Mouse (Mus musculus) neutrophil, adult 5-6 weeks (primary cell): ENCODE measurements around the gene Acvr1b. TPM values are rescaled to one million over a fixed set of nuclear protein-coding genes. Genes with fewer than 3 reads are reported as not detected.

ENCODE experiments used
- ATAC-seq: fragments of 151-379, 151-347 bp; 2 replicates; pipeline ENCODE4 v1.8.0; 2017; ENCODE audit warnings: mild to moderate bottlenecking, moderate TSS enrichment; ENCODE audit not compliant: insufficient number of reproducible peaks, poor library complexity, low FRiP score, severe bottlenecking; ENCODE audit errors: extremely low read depth
- total RNA-seq: library from RNA; stranded (forward); fragments of 200-1000 nt; gene quantifications from 2 replicates; pipeline ENCODE4 v1.2.3, GENCODE M21; 2017

The Acvr1b gene
- total RNA-seq, 1 experiment from 2014 or later = 22.0 TPM

DNA sequence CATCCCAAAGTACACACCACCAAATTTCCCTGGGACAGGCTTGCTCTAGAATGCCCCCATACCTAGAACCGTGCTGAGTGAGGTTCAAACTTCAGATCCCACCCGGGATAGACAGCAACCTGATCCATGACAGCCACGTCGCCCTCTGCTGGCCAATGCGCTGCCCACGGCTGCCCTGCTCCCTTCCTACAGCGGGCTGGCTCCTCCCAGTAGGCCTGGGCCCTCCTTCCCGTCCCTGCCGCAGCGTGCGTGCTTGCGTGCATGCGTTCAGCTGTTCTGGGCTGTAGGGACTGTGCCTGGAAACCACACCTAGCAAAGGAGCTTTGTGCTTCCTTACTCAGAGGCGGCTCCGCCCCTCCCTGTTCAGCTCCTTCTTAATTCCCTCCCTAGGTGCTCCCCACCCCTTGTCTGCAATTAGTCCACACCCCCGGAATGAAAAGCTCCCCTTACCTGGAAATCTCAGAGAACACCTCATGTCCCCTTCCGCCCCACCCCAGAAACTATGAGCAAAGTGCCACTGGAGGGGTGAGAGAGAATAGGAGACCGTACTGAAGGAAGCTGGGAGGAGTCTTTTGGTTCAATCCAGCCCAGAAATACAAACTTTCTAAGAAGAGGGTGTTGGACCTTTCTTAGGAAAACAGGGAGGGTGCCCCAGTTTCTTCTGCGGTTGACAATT lies 28.3 kb upstream of the Acvr1b start:
- peak; percentile 89 for ATAC-seq

DNA sequence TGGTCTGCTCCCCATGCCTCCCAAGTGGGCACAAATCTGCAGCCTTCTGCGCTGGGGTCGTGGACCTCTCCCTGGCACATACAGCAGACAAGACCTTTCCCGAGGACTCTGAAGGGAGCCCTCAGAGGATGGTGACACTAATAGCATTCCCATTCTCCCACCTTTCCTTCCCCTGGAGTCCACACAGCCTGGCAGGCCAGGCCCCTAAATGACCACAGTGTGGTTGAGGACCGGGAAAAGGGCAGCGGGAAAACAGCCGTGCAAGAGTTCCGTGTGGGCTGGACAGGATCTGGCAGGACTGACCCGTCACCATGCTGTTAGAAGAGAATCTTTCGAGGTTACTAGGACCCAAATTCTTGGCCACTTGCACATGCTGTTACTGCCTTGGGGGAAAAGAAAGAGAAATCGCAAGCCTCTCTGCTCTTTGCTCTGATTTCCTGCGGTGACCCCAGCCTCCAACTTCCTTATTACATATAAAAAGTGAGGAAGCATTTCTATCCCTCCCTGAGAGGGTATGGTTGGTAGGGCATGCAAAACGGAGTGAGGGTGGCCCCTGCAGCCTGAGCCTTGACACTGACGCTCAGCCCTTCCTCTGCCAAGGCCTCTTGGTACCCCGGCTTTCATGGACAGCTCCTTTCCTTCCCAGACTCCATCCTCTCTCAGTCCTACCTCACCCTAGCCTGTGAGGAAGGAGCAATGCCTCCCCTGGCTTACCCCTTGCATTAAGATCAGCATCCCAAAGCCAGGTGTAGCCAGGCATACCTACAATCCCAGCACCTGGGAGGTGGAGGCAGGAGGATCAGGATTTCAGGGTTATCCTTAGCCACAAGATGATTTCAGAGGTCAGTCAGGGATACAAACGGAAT lies 27.5 kb upstream of the Acvr1b start:
- no peak for ATAC-seq

DNA sequence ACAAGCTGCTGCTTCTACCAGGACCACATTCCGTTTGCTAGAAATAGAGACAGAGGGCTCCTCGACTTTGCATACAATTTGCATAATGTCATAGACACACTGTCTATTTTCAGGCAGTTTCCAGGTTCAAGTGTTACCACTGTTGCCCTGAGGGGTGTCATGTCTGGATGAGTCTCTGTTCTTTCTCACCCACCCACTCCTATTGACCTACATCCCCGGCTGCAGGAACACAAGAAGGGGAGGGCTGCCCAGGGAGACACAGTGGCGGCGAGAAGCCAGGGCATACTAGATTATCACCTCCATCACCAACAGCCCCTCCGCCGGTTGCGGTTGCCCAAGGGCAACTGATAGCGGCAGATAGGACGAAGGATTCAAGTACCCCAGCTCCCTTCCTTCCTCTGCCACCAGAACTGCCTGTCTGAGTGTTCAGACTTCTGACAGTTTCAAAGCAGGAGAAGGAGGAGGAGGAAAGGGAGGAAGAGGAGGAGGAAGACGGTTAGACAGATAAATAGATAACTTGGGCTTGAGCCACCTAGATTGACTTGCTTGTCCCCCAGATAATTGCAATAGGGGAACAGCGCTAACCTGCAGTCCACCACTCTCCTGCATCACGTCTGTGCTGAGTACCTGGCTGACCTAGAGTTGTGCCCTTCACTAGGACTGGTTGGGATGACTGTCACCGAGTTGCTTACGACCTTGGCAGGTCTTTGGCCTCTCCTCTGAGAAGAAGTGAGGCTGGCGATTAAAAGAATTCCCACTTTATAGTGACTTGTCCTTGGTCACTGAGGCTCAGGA lies 26.6 kb upstream of the Acvr1b start:
- ATAC-seq = peak; percentile 36; the same call in 1 of the 2 replicates

DNA sequence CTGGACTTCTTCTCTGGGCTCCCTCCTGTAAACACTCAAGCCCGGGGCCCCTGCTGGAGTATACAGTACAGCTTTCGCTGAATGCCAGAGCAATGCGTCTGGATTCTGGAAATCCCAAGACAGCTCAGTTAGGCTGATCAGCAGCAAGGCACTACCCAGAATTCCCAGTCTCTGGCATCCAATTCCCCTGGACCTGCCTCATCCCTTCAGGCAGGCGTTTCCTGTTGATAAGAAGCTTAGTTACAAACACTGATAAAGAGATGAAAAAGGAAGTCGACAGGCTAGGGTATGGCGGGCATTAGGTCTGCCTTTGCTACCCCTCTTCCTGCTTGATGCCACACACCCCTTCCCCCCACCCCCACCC lies 26.0 kb upstream of the Acvr1b start:
- ATAC-seq = no peak

DNA sequence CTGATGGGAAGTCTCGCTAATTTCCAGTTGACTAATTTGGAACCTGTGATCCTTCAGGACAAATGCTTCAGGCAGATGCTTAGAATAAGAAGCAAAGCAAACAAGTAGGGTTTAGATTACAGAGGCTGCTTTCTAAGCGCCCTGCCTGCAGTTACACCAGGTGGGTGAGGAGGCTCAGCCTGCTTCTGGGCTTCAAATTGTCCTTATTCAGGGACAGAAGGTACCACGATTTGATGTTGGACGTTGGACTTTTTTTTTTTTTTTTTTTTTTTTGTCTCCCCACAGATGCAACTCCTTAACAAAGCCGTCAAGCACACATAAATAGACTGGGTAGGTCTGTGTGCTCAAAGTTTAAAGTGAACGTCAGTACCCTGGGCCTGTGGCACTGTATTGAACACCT lies 25.3 kb upstream of the Acvr1b start:
- ATAC-seq = no peak

DNA sequence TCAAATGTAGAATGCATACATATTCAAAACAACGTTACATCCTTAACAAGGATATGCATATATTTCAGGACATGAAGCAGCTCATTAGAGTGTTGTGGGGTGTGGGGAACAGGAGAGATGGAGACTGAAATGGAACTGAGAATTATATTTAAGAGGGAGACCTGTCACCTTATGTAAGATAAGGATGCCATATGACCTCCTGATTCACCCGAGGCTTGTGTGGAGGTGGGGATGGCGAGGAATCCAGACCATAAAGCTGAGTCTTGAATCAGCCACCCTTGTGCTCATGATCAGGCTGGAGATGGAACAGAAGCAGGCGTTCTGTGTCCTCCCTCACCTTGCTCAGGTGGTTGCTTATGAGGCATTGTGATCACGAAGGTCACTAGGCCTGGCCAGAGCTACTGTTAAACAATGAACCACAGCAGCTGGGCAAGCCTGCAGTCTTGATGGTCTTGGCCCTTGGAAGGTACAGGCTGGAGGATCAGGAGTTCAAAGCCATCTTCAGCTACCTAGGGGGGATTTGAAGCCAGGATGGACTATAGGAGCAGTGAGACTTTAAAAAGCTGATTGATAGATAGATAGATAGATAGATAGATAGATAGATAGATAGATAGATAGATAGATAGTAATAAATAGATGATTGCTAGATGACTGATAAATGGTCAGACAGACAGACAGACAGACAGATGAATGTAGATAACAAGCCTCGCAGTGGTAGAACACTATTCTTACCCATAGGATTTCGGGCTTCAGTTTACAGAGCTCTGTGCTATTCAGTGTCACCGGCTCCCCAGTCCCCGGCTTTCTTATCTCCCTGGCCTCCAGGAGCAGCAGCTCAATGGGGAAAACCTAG lies 22.2 kb upstream of the Acvr1b start:
- ATAC-seq = no peak

DNA sequence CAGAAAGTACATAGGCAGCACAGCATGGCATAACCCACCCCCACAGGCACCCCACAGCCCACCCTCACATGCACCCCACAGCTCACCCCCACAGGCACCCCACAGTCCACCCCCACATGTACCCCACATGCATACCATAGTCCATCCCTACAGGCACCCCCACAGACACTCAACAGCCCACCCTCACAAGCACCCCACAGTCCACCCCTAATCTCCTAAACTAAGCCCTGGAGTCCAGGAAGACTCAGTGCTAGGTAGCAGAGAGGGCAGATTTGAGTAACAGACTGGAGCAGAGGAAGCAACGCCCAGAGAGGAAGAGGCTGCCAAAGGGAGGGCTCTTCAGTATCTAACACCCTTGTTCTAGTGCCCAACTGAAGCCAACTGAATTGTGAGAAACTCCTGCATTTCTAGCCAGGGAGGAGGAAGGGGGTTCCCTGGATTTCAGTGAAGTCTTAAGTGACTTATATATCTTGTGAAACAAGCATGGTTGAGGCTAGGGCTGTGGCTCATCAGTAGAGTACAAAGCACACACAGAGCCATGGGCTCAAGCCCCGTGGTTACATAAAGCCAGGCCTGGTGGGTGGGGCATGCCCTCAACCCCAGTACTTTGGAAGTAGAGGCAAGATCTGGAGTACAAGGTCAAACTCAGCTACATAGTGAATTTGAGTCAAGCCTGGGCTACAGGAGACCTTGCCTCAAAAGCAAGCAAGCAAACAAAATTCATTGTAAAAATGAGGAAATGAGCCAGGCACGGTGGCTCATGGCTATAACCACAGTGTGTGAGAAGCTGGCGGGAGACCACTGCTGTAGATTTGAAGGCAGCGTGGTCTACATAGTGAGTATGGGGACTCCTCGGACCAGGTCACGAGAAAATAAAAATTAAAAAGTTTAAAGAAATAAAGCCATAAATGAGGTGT lies 18.9 kb upstream of the Acvr1b start:
- ATAC-seq = no peak

DNA sequence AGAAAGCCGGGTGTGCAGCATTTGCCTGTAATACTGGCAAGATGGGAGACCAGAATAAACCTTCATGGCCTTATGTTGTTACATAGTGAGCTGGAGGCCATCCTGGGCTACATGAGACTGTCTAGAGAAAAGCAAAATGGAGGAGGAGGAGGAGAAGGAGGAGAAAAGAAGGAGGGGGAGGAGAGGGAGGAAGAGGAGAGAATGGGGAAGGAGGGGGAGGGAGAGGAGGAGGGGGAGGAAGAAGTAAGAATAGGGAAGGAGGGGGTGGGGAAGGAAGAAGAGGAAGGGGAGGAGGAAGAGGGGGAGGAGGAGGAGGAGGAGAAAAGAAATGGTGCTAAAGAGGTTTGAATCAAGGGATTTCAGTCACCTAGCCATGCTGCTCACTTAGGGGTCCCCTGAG lies 13.7 kb upstream of the Acvr1b start:
- ATAC-seq = no peak

DNA sequence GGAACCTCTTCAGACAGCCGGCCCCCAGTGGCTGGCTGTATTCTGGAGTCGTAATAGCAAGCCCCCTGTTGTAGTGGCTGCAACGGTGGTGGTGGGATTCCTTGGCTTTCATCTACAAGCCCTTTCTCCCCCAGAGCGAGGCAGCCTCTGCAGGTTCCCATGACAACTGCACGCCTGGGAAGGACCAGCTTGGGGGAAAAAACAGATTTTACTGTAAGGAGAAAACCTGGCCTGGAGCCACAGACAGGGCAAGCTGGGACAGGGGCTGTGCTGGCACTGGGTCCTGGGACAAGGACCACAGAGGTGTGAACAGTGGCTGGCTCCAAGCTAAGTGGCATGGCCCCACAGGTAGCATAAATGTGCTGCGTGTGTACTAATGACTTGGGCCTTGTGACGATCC lies 13.3 kb upstream of the Acvr1b start:
- no peak for ATAC-seq

DNA sequence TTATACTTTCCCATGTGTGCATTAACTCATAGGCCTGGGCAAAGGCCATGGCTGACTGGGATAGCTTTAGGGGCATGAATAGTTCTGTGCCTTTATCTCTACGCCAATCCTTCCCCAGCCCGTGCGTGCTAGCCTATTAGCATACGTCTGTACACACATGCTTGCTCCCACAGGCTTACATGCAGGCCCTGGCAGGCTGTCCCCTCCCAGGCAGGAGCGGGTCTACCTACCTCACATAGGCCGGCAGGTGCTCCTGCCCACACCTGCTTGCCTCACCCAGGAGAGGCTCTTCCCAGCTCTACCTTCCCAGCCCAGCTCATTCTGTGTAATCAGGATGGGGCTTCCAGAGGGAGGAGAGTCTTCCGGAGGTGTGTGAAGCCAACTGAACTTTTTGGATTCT lies 12.3 kb upstream of the Acvr1b start:
- no peak for ATAC-seq

DNA sequence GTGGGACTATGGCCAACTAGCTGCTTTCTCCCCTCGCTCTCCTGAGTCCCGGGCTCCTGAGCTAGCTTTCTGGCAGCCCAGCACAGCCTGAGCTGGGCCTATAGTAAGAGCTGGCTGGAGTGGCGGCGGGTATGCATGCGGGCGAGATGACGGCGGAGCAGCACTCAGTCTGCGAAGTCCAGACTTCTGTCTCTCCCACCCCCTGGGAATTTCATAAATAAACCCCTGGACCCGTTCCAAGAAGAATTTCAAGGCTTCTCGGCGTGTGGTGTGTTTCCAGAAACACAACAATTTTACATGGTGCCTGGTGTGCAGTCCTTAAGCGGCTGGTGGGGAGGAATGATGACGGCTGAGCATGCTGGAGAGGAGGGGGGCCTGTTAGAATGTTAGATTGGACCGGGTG lies 10.8 kb upstream of the Acvr1b start:
- ATAC-seq = no peak

DNA sequence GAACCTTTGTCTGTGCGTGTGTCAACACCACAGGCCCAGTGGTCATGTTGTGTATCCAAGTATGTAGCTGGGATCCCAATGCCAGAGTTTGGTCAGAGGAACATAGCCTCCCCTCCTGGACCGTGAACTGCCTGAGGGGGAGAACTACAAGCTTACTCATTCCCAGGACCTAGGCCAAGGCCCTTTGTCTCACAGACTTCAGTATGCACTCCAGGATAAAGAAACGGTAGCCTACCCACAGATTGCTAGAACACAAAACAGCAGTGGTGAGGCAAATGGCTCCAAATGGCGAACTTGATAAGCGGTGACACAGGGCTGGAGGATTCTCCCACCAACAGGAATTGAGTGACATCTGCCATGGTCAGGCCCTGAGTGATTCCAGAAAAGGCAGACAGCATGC lies 10.0 kb upstream of the Acvr1b start:
- no peak for ATAC-seq

DNA sequence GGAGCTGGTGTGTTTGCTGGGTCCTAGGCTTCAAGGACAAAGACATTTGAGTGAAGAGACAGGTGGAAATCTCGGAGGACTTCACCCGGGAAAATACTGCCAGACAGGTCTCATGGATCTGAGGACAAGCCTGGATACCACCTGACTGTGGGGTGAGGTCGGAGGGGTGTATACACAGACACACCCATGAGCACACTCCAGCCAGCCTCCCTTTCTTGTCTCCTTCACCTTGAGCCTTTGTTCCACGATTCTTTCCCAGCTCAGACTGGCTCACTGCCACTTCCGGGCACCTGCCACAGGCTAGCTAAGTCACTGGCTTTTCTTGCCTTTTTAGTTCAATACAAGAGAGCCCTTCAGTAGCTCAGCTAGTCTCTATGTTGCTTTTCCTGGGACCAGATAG lies 9.6 kb upstream of the Acvr1b start:
- ATAC-seq = no peak

DNA sequence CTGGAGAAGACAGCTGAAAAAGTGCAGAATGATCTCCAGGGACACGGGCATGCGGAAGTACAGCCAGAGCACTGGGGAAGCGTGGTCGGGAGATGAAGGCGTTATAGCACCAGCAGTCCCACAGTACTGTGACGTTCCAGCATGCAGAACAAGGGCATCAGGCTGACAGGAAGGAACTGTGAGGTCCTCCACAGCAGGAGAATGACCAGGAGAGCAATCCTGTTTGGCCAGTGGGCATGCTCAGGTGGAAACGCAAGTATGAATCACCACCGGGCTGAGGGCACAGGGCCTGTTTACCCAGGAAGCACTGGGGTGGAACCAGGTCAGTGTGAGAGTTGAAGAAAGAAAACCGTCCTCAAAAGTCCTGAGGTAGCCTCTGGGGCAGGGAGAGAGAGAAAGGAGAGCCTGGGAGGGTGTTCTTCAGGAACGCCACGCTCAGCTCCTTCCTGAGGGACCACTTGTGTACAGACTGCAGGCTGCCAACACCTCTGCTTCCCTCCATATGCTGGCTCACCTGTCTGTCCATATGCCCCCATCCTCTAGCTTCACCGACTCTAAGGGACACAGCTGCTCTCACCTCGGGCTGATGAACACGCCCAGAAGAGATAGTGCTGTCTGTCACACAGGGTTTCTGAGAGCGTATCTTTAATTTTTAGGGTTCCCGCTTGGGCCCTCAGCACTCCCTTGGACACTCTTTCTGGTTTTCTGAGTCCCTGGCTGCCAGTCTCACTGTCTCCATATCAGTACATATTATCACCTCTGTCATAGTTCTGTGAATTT lies 8.0 kb upstream of the Acvr1b start:
- no peak for ATAC-seq

DNA sequence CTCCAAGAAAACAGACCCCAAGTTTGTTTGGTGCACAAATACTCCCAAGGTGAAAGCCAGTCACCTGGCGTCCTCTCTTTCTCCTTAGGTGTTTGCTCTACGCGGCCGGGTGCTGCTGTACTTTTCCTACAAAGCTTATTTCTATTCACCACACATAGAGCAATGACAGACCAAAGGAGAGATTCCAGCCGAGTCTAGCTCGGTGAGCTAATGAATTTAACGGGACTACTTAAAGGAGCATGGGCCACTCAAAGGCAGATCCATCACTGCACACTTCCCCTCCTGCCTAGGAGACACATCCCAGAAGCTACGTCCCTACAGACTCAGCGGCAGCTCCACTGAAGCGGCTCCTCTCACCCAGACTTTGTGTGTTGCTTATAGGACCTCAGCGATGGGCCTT lies 6.3 kb upstream of the Acvr1b start:
- ATAC-seq = no peak

DNA sequence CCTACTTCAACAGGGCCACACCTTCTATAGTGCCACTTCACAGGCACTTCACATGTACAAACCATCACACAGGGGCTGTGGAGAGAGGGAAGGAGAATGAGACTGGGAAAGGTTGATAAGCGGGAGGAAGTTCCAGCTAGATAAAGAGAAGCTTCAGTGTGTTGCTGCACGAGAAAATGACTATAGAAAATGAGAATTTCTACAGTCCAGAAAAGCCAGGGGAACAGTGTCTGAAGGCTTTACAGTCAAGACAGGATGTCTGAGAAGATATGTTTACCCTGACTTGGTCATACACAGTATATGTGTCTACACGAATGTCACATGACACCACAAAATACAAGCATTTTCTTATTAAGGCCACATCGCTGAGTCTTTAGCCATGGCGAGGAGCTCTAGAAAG lies 4.0 kb upstream of the Acvr1b start:
- ATAC-seq = no peak

DNA sequence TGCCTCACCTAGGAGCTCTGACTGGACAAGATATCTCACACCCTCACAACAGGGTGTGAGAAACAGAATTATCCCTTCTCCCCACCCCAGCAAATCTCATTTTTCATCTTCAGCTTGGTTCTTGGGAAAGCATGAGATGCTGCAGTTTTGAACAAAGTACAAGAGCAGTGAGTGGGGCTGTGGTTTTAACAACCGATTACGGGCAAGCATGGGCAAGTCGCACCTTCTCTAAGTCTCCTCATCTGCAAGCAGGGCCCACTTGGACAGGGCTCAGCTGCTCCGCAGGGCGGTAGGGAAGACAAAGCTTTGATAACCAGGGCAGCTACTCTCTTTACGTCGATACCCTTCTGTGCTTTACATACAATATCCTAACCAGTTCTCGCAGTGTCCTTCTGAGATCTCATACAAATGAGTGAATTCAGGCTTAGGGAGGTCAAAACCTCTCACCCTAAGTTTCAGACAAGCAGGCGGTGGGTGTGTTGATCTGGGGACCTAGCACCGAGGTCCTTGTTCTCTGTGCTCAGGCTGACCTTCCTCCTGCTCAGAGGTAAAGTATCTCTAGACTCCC lies 3.4 kb upstream of the Acvr1b start:
- no peak for ATAC-seq
